Mouse (Mus musculus) liver, adult 2 months (tissue): ENCODE results near the gene Pip4k2a. TPM values are rescaled to one million over a fixed set of nuclear protein-coding genes. Genes with fewer than 3 reads are reported as not detected.

Experiments used
- DNase-seq: peaks from one replicate; pipeline ENCODE4 v3.0.0-alpha.2; 2011; ENCODE audit warnings: low read depth, low spot score; ENCODE audit errors: extremely low read depth
- H3K27ac ChIP-seq: fragments of 200-500 bp; replicated peaks from 2 replicates; pipeline ENCODE4 v1.5.1; 2012; ENCODE audit warnings: low read depth, mild to moderate bottlenecking, control low read depth, inconsistent platforms, low read length; ENCODE audit not compliant: insufficient read depth
- H3K27me3 ChIP-seq: fragments of 200-500 bp; 2 replicates; pipeline ENCODE4 v1.6.1; 2012; ENCODE audit warnings: mild to moderate bottlenecking, moderate library complexity, low read length, inconsistent platforms; ENCODE audit not compliant: control insufficient read depth, insufficient read depth
- H3K36me3 ChIP-seq: fragments of 200-500 bp; 2 replicates; pipeline ENCODE4 v1.6.1; 2012; ENCODE audit warnings: low read length, inconsistent platforms; ENCODE audit not compliant: control insufficient read depth, insufficient read depth
- H3K4me1 ChIP-seq: fragments of 200-500 bp; 2 replicates; pipeline ENCODE4 v1.6.1; 2011; ENCODE audit warnings: low read length; ENCODE audit not compliant: control insufficient read depth, insufficient read depth
- H3K4me3 ChIP-seq: fragments of 200-500 bp; 2 replicates; pipeline ENCODE4 v1.5.1; 2011; ENCODE audit warnings: low read depth, mild to moderate bottlenecking, control low read depth, low read length, moderate library complexity; ENCODE audit not compliant: insufficient read depth
- H3K79me2 ChIP-seq: fragments of 200-500 bp; 2 replicates; pipeline ENCODE4 v1.6.1; 2012; ENCODE audit warnings: inconsistent platforms, mild to moderate bottlenecking, low read length, moderate library complexity; ENCODE audit not compliant: control insufficient read depth, insufficient read depth
- H3K9ac ChIP-seq: fragments of 200-500 bp; 2 replicates; pipeline ENCODE4 v1.6.1; 2012; ENCODE audit warnings: low read depth, mild to moderate bottlenecking, control low read depth, inconsistent platforms, low read length
- CTCF ChIP-seq: fragments of 200-500 bp; IDR thresholded peaks from 2 replicates; pipeline ENCODE4 v1.5.1; 2011; ENCODE audit warnings: low read depth, low read length, control low read depth
- POLR2A ChIP-seq: fragments of 200-500 bp; IDR thresholded peaks from 2 replicates; pipeline ENCODE4 v1.6.1; 2011; ENCODE audit warnings: low read length, control low read depth; ENCODE audit not compliant: insufficient read depth; ENCODE audit errors: extremely low read depth
- WGBS: fragments of 180-500 bp; shearing (Covaris S2); methylation state at CpG from one replicate; pipeline ENCODE4 v1.1.7; 2018; 5-methylcytosine and 5-hydroxymethylcytosine counted together
- polyA plus RNA-seq: library from polyadenylated mRNA; depleted of rRNA; stranded (reverse); fragments of >200 nt; gene quantifications from 2 replicates; pipeline ENCODE4 v1.2.3, GENCODE M21; 2012
- total RNA-seq: library from RNA; depleted of rRNA; stranded (reverse); fragments of >200 nt; gene quantifications from 2 replicates; pipeline ENCODE4 v1.2.3, GENCODE M21; 2014

The Pip4k2a gene
- total and polyA plus RNA-seq, 2 experiments, result 1.7 to 2.8 TPM

- Histone ChIP-seq H3K27ac (no peak overlapping the region), H3K9ac (no peak overlapping the region), H3K36me3 (no peaks in the 10 kb centered on the region), H3K27me3 (no peaks in the 10 kb centered on the region), H3K4me3 (no peak overlapping the region), H3K4me1 (no peaks in the 10 kb centered on the region; the same call in 1 of the 2 replicates), H3K79me2 (no peaks in the 10 kb centered on the region; the same call in 1 of the 2 replicates)
- DNase-seq, result no peak
- TF ChIP-seq CTCF, result no peak
- TF ChIP-seq POLR2A, result no peak
- 58% methylated on average over 5 of the region's 5 CpGs for WGBS
Measured at GRCm38 (mm10) chr2:18919797-18920354, 78.0 kb downstream of the Pip4k2a start.

- no peaks in the 10 kb centered on the region; the same call in 1 of the 2 replicates for H3K79me2 ChIP-seq
- TF ChIP-seq CTCF (no peak), POLR2A (no peak)
- no peak for DNase-seq
- no peak overlapping the region for H3K9ac ChIP-seq
- no peaks in the 10 kb centered on the region; the same call in 1 of the 2 replicates for H3K4me1 ChIP-seq
- 83% methylated on average over 2 of the region's 2 CpGs for WGBS
- no peaks in the 10 kb centered on the region for H3K27me3 ChIP-seq
- H3K27ac ChIP-seq, result no peak overlapping the region
- no peaks in the 10 kb centered on the region for H3K36me3 ChIP-seq
- no peak overlapping the region for H3K4me3 ChIP-seq
Measured at GRCm38 (mm10) chr2:18917838-18918237, 80.1 kb downstream of the Pip4k2a start.

GRCm38 (mm10) chr2:18917380-18917750, 80.6 kb downstream of the Pip4k2a start:
- no peaks in the 10 kb centered on the region; the same call in 1 of the 2 replicates for H3K79me2 ChIP-seq
- no peaks in the 10 kb centered on the region; the same call in 1 of the 2 replicates for H3K4me1 ChIP-seq
- no peak for DNase-seq
- TF ChIP-seq CTCF (no peak), POLR2A (no peak)
- no peak overlapping the region for H3K9ac ChIP-seq
- H3K27me3 ChIP-seq, result no peaks in the 10 kb centered on the region
- no peaks in the 10 kb centered on the region for H3K36me3 ChIP-seq
- WGBS, result 88% methylated on average over 1 of the region's 1 CpGs
- no peak overlapping the region for H3K27ac ChIP-seq
- no peak overlapping the region for H3K4me3 ChIP-seq

GRCm38 (mm10) chr2:18916615-18917379, 81.1 kb downstream of the Pip4k2a start:
- H3K9ac ChIP-seq, result no peak overlapping the region
- no peaks in the 10 kb centered on the region for H3K27me3 ChIP-seq
- 48% methylated on average over 14 of the region's 14 CpGs for WGBS
- no peak for TF ChIP-seq CTCF
- no peak for TF ChIP-seq POLR2A
- no peaks in the 10 kb centered on the region; the same call in 1 of the 2 replicates for H3K79me2 ChIP-seq
- DNase-seq, result no peak
- H3K27ac ChIP-seq, result no peak overlapping the region
- H3K4me3 ChIP-seq, result no peak overlapping the region
- no peaks in the 10 kb centered on the region; the same call in 1 of the 2 replicates for H3K4me1 ChIP-seq
- H3K36me3 ChIP-seq, result no peaks in the 10 kb centered on the region

GRCm38 (mm10) chr2:18916042-18916407, 81.9 kb downstream of the Pip4k2a start:
- no peak for DNase-seq
- H3K9ac ChIP-seq, result no peak overlapping the region
- no peaks in the 10 kb centered on the region; the same call in 1 of the 2 replicates for H3K79me2 ChIP-seq
- no peak overlapping the region for H3K4me3 ChIP-seq
- H3K36me3 ChIP-seq, result no peaks in the 10 kb centered on the region
- 59% methylated on average over 2 of the region's 2 CpGs for WGBS
- no peak overlapping the region for H3K27ac ChIP-seq
- H3K4me1 ChIP-seq, result no peaks in the 10 kb centered on the region; the same call in 1 of the 2 replicates
- TF ChIP-seq CTCF (no peak), POLR2A (no peak)
- H3K27me3 ChIP-seq, result no peaks in the 10 kb centered on the region
